Mouse (Mus musculus) liver, embryonic 16.5 days (tissue): ENCODE data around the gene Tspear. TPM values are rescaled to one million over a fixed set of nuclear protein-coding genes. Genes with fewer than 3 reads are reported as not detected.

ENCODE experiments used
- ATAC-seq: fragments of 200-750 bp; cut with Nextera tagmentation; 2 replicates; pipeline ENCODE4 v1.8.0; 2017; ENCODE audit warnings: low read depth, mild to moderate bottlenecking, moderate number of reproducible peaks, moderate library complexity
- H3K27ac ChIP-seq: fragments of 300-500 bp; sonication (generic); 2 replicates; pipeline ENCODE4 v1.5.1; 2014; ENCODE audit warnings: mild to moderate bottlenecking, low read length
- H3K27me3 ChIP-seq: fragments of 300-500 bp; sonication (generic); 2 replicates; pipeline ENCODE4 v1.6.1; 2014; ENCODE audit warnings: low read depth, low read length, mixed read lengths; ENCODE audit not compliant: control insufficient read depth, insufficient read depth
- H3K36me3 ChIP-seq: fragments of 300-500 bp; sonication (generic); 2 replicates; pipeline ENCODE4 v1.6.1; 2014; ENCODE audit warnings: mild to moderate bottlenecking; ENCODE audit not compliant: control insufficient read depth, insufficient read depth
- H3K4me1 ChIP-seq: fragments of 300-500 bp; sonication (generic); 2 replicates; pipeline ENCODE4 v1.6.1; 2014; ENCODE audit warnings: low read depth, low read length, mixed read lengths; ENCODE audit not compliant: control insufficient read depth
- H3K4me2 ChIP-seq: fragments of 300-500 bp; sonication (generic); 2 replicates; pipeline ENCODE4 v1.6.1; 2014; ENCODE audit warnings: low read depth, low read length, mixed read lengths
- H3K4me3 ChIP-seq: fragments of 300-500 bp; sonication (generic); 2 replicates; pipeline ENCODE4 v1.5.1; 2014; ENCODE audit warnings: low read depth, mild to moderate bottlenecking, low read length
- H3K9ac ChIP-seq: fragments of 300-500 bp; sonication (generic); 2 replicates; pipeline ENCODE4 v1.6.1; 2014; ENCODE audit warnings: low read depth, low read length
- H3K9me3 ChIP-seq: fragments of 300-500 bp; sonication (generic); replicated peaks from 2 replicates; pipeline ENCODE4 v1.6.1; 2016; ENCODE audit warnings: low read length; ENCODE audit not compliant: control insufficient read depth
- WGBS: fragments of 180-500 bp; shearing (Covaris S2); extraction: QIAGEN DNeasy Blood & Tissue Kit; methylation state at CpG from one replicate; pipeline ENCODE4 v1.1.7; 2014; ENCODE audit not compliant: insufficient replicate concordance; 5-methylcytosine and 5-hydroxymethylcytosine counted together
- polyA plus RNA-seq: library from polyadenylated mRNA; unstranded; fragments of >200 nt; fragmentation: Nextera tagmentation; extraction: Ambion mirVana; gene quantifications from 2 replicates; pipeline ENCODE4 v1.2.1, GENCODE M21; 2015

Tspear gene
- polyA plus RNA-seq, 1 experiment from 2014 or later = not detected

DNA sequence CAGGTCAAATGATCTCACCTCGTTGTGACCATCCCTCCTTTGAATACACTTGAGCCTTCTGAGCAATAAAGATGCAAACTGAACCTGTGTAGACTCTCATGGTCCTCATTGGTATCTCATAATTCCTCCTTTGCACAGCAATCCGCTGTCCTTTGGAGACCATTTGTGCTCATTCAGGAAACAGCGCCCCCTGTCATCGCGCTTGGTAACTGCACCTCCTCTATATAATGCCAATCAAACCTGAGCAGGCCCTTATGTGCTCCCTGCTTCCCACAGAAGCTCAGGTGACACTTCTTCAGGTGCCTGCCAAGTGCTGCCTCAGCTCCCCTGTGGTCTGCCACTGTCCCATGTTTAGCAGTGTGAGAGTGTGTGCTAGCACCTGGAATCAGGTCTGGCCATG is 129.1 kb downstream of the Tspear start:
- ATAC-seq = no peak
- Histone ChIP-seq H3K4me1 (no peaks in the 10 kb centered on the region), H3K27ac (no peak overlapping the region), H3K4me3 (no peak overlapping the region), H3K9me3 (no peaks in the 10 kb centered on the region), H3K4me2 (no peak overlapping the region), H3K27me3 (no peaks in the 10 kb centered on the region), H3K36me3 (no peaks in the 10 kb centered on the region), H3K9ac (no peak overlapping the region)
- 30% methylated on average over 5 of the region's 5 CpGs for WGBS

GRCm38 (mm10) chr10:77818523-77818922 is 132.2 kb downstream of the Tspear start:
- Histone ChIP-seq H3K9me3 (no peaks in the 10 kb centered on the region), H3K27me3 (no peaks in the 10 kb centered on the region), H3K4me3 (no peak overlapping the region)

DNA sequence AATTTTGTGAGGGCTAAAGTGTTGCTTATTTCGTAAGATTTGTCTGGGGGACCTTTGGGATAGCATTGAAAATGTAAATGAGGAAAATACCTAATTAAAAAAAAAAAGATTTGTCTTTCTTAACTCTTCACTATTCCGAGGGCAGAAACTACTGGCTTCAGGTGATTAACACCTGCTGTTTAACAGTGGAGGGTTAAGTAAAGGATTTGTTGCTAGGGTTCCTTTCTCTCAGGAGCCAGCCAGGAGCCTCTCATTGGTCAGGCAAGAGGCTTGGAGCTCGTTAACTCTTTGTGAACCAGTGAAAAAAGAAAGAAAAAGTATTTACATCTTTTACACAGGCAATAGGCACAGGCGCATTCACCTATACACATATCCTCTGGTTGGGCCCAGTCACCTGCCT is 132.8 kb downstream of the Tspear start:
- Histone ChIP-seq H3K4me2 (no peak overlapping the region), H3K4me1 (no peaks in the 10 kb centered on the region), H3K27ac (no peak overlapping the region), H3K9ac (no peak overlapping the region), H3K4me3 (no peak overlapping the region), H3K27me3 (no peaks in the 10 kb centered on the region), H3K36me3 (no peaks in the 10 kb centered on the region), H3K9me3 (no peaks in the 10 kb centered on the region)
- 46% methylated on average over 4 of the region's 4 CpGs for WGBS
- no peak for ATAC-seq

More at GRCm38 (mm10) chr10:77818523-77818922, 132.2 kb downstream of the Tspear start:
- H3K4me1 ChIP-seq = no peaks in the 10 kb centered on the region
- H3K9ac ChIP-seq = no peak overlapping the region
- no peak for ATAC-seq
- no peak overlapping the region for H3K4me2 ChIP-seq
- no peaks in the 10 kb centered on the region for H3K36me3 ChIP-seq
- no peak overlapping the region for H3K27ac ChIP-seq
- WGBS = 80% methylated on average over 4 of the region's 4 CpGs

GRCm38 (mm10) chr10:77826951-77827350 is 140.6 kb downstream of the Tspear start, which contains the start of gene Krtap10-4:
Gene Krtap10-4, minus strand, starts transcription at chr10:77827095.
- no peaks in the 10 kb centered on the region for H3K36me3 ChIP-seq
- H3K4me3 ChIP-seq = no peak within 1 kb of the TSS
- no peaks in the 10 kb centered on the region for H3K9me3 ChIP-seq
- ATAC-seq = no peak
- WGBS = 41% methylated on average over 6 of the region's 6 CpGs
- no peaks in the 10 kb centered on the region for H3K27me3 ChIP-seq
- no peak within 1 kb of the TSS for H3K9ac ChIP-seq
- H3K4me1 ChIP-seq = no peaks in the 10 kb centered on the region
- H3K27ac ChIP-seq = no peak within 1 kb of the TSS
- H3K4me2 ChIP-seq = no peak within 1 kb of the TSS

DNA sequence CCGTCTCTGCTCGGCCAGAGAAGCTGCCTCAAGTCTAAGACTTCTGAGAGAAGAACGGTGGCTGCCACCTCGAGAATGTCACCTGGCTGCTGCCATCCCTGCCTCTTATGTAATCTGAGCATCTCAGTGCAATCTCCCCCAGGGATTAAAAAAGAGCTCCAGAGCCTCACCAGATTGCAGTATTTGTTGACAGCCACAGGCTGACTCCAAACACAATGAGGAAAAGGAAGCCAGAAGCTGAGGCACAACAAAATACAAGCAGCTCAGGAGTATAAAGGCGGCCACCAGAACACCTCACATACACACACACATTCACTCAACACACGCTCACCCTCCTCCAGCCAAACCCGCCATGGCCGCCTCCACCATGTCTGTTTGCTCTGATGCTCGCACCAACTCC is 149.3 kb downstream of the Tspear start, which contains the start of gene Krtap10-10:
TSS of gene Krtap10-10 (plus strand) at position 301 of the 400 bp plus-strand sequence.
- H3K4me2 ChIP-seq = no peak within 1 kb of the TSS
- 48% methylated on average over 9 of the region's 9 CpGs for WGBS
- ATAC-seq = no peak
- no peak within 1 kb of the TSS for H3K4me3 ChIP-seq
- no peaks in the 10 kb centered on the region for H3K27me3 ChIP-seq
- no peaks in the 10 kb centered on the region for H3K9me3 ChIP-seq
- H3K9ac ChIP-seq = no peak within 1 kb of the TSS
- no peaks in the 10 kb centered on the region for H3K4me1 ChIP-seq
- no peaks in the 10 kb centered on the region for H3K36me3 ChIP-seq
- no peak within 1 kb of the TSS for H3K27ac ChIP-seq

DNA sequence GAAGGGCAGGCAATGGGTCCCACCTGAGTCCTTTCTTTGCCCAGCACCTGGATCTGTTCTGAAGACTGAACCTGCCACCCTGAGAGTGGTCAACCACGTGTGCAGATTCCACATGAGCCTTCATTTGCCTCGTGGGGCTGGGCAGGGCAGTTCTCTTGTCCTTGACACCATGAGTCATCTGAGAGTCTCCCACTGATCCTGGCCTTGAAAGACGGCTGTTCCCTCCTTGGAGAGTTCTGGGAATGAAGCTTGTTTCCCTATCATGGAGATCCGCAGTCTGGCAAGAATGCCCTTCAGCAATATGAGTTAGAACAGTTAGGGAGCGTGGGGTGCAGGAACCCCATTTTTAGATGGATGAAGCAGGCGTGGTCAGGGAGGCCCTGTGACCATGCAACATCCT is 152.6 kb downstream of the Tspear start:
- no peak overlapping the region for H3K27ac ChIP-seq
- H3K4me3 ChIP-seq = no peak overlapping the region
- H3K4me2 ChIP-seq = no peak overlapping the region
- H3K9me3 ChIP-seq = no peaks in the 10 kb centered on the region
- H3K9ac ChIP-seq = no peak overlapping the region
- no peaks in the 10 kb centered on the region for H3K27me3 ChIP-seq
- 53% methylated on average over 6 of the region's 6 CpGs for WGBS
- H3K4me1 ChIP-seq = no peaks in the 10 kb centered on the region
- ATAC-seq = no peak
- H3K36me3 ChIP-seq = no peaks in the 10 kb centered on the region

DNA sequence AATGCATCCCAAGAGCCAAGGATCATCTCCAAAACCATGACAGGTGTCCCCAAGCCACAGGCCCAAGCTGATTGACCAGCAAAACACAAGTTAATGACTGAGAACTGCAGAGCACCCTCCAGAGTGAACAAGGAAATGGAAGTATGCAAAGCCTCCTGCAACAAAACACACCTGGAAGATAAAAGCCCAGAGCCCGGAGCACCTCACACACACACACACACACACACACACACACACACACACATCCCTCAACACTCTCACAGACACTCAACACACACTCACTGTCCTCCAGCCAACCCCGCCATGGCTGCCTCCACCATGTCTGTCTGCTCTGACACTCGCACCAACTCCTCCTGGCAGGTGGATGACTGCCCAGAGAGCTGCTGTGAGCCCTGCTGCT is 160.1 kb downstream of the Tspear start, which contains the start of gene Gm36176:
TSS of gene Gm36176 (plus strand) at position 301 of the 400 bp plus-strand sequence.
- 61% methylated on average over 2 of the region's 3 CpGs for WGBS
- no peak within 1 kb of the TSS for H3K27ac ChIP-seq
- ATAC-seq = no peak

GRCm38 (mm10) chr10:77846961-77847360 is 160.6 kb downstream of the Tspear start:
- H3K9ac ChIP-seq = no peak overlapping the region
- ATAC-seq = no peak
- 19% methylated on average over 2 of the region's 2 CpGs for WGBS

More for the DNA sequence above, 160.1 kb downstream of the Tspear start, which contains the start of gene Gm36176:
- Histone ChIP-seq H3K4me1 (no peaks in the 10 kb centered on the region), H3K9ac (no peak within 1 kb of the TSS), H3K4me3 (no peak within 1 kb of the TSS), H3K4me2 (no peak within 1 kb of the TSS), H3K27me3 (no peaks in the 10 kb centered on the region), H3K36me3 (no peaks in the 10 kb centered on the region), H3K9me3 (no peaks in the 10 kb centered on the region)

DNA sequence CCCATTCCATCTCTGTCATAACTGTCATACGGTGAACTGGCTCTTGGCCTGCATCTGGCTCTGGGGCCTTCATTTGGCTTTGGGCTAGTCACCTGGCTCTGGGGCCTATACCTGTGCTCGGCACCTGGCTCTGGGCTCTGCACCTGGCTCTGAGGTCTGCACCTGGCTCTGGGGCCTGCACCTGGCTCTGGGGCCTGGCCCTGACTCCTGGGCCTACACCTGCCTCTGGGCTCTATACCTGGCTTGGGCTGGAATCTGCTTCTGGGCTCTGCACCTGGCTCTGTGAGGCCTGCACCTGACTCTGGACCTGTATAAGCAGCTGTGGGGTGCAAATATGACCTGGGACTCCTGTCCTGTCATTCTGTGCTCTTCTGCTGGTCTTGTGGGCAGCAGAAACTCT is 161.2 kb downstream of the Tspear start:
- H3K36me3 ChIP-seq = no peaks in the 10 kb centered on the region
- H3K4me3 ChIP-seq = no peak overlapping the region
- no peak overlapping the region for H3K27ac ChIP-seq
- 60% methylated on average over 2 of the region's 2 CpGs for WGBS
- H3K27me3 ChIP-seq = no peaks in the 10 kb centered on the region
- no peak for ATAC-seq
- no peak overlapping the region for H3K4me2 ChIP-seq
- H3K4me1 ChIP-seq = no peaks in the 10 kb centered on the region
- H3K9ac ChIP-seq = no peak overlapping the region
- H3K9me3 ChIP-seq = no peaks in the 10 kb centered on the region

More at GRCm38 (mm10) chr10:77846961-77847360, 160.6 kb downstream of the Tspear start:
- H3K9me3 ChIP-seq = no peaks in the 10 kb centered on the region
- H3K27ac ChIP-seq = no peak overlapping the region
- H3K4me1 ChIP-seq = no peaks in the 10 kb centered on the region
- H3K36me3 ChIP-seq = no peaks in the 10 kb centered on the region
- H3K4me3 ChIP-seq = no peak overlapping the region
- H3K4me2 ChIP-seq = no peak overlapping the region
- H3K27me3 ChIP-seq = no peaks in the 10 kb centered on the region
